Comparison of ENCODE assay signal across 27 mouse cellular contexts in the genomic region with DNA sequence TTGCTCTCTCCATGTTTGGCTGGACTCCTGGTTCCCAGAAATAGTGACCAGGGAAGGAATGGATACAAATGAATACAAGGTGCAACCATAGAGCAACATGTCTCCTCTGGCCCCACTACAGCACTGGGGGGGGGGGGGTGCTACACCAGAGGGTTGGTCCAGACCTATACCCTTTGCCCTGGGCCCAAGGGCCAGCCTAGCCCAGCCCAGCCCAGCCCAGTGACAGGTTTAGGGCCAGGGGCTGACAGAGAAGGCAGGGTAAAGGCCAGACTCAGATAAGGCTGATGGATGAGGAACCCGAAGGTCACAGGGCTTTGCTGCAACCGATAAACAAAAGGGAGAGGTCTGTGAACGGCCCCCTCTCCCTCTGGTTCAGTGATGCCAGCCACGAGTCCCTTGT. TPM values are rescaled to one million over a fixed set of nuclear protein-coding genes. Genes with fewer than 3 reads are reported as not detected.
A peak's percentile ranks its signal among the peaks of the same experiment; 100 is the strongest.
DNase-seq lines count a peak whose midpoint lies in the region; ATAC-seq and TF ChIP-seq lines count a peak whose summit lies in the region.
"Had no signal": no experiment of that assay in that cellular context is flagged by ENCODE, and none has a peak within 500 bp of the region (broad histone marks: within the 10 kb centered on the region; RNA-seq: fewer than 3 reads in every experiment).

No protein-coding gene starts in this region.

- H3K4me2 ChIP-seq in liver, embryonic 12.5 days = no peak overlapping the region
- H3K4me2 ChIP-seq in intestine, postnatal 0 days (replicated peaks; ENCODE audit: low read depth) = 0 out of 2 replicates have a peak overlapping the region, but pooled peaks have one; percentile 46
- H3K4me2 ChIP-seq in lung, postnatal 0 days (replicated peaks; ENCODE audit: low read depth, low read length) = no peak overlapping the region
- H3K4me2 ChIP-seq: embryonic facial prominence, embryonic 13.5 days; embryonic facial prominence, embryonic 15.5 days; forebrain, embryonic 12.5 days had no signal

- no peaks in the 10 kb centered on the region for H3K36me3 ChIP-seq in liver, embryonic 12.5 days
- no peaks in the 10 kb centered on the region; the same call in 1 of the 2 replicates for H3K36me3 ChIP-seq in intestine, postnatal 0 days (ENCODE audit: control insufficient read depth, insufficient read depth)
- peaks cover 3% of the 10 kb centered on the region; the same call in 1 of the 2 replicates for H3K36me3 ChIP-seq in lung, postnatal 0 days (ENCODE audit: insufficient read depth, low read length)
- H3K36me3 ChIP-seq: embryonic facial prominence, embryonic 13.5 days; embryonic facial prominence, embryonic 15.5 days; G1E had no signal

- 25% methylated on average over 4 of the region's 4 CpGs for WGBS in liver, embryonic 12.5 days (ENCODE audit: insufficient replicate concordance)
- 22% methylated on average over 4 of the region's 4 CpGs for WGBS in intestine, postnatal 0 days
- 24% methylated on average over 3 of the region's 4 CpGs for WGBS in lung, postnatal 0 days

- H3K27me3 ChIP-seq in liver, embryonic 12.5 days (replicated peaks) = peaks cover 88% of the 10 kb centered on the region
- 0 out of 2 replicates have a peak, but pooled peaks cover 4% of the 10 kb centered on the region for H3K27me3 ChIP-seq in intestine, postnatal 0 days (replicated peaks; ENCODE audit: control insufficient read depth, insufficient read depth, low read length)
- 0 out of 2 replicates have a peak, but pooled peaks cover 4% of the 10 kb centered on the region for H3K27me3 ChIP-seq in lung, postnatal 0 days (replicated peaks; ENCODE audit: insufficient read depth, low read length)
- H3K27me3 ChIP-seq: Patski had no signal

- no peak for TF ChIP-seq CTCF in intestine, postnatal 0 days (IDR thresholded peaks at IDR 0.05; ENCODE audit: low read depth)
- no peak for TF ChIP-seq CTCF in lung, postnatal 0 days (IDR thresholded peaks at IDR 0.05)

- H3K4me3 ChIP-seq in liver, embryonic 12.5 days = no peak overlapping the region
- no peak overlapping the region for H3K4me3 ChIP-seq in intestine, postnatal 0 days (ENCODE audit: low read depth, low read length)
- H3K4me3 ChIP-seq in lung, postnatal 0 days (ENCODE audit: low read depth, low read length) = no peak overlapping the region
- H3K4me3 ChIP-seq: embryonic facial prominence, embryonic 13.5 days; embryonic facial prominence, embryonic 15.5 days; erythroblast, embryonic 14.5 days; forebrain, embryonic 10.5 days; forebrain, embryonic 12.5 days had no signal

- H3K9me3 ChIP-seq in liver, embryonic 12.5 days (replicated peaks) = no peaks in the 10 kb centered on the region
- H3K9me3 ChIP-seq in intestine, postnatal 0 days (ENCODE audit: control insufficient read depth) = no peaks in the 10 kb centered on the region
- H3K9me3 ChIP-seq in lung, postnatal 0 days (ENCODE audit: low read length) = no peaks in the 10 kb centered on the region
- H3K9me3 ChIP-seq: embryonic facial prominence, embryonic 13.5 days; embryonic facial prominence, embryonic 15.5 days; forebrain, embryonic 10.5 days; forebrain, embryonic 12.5 days; G1E had no signal

- H3K27ac ChIP-seq in liver, embryonic 12.5 days = no peak overlapping the region
- peak overlapping the region; percentile 82 for H3K27ac ChIP-seq in intestine, postnatal 0 days (ENCODE audit: low read depth, low read length)
- H3K27ac ChIP-seq in lung, postnatal 0 days (ENCODE audit: low read length) = no peak overlapping the region
- H3K27ac ChIP-seq: embryonic facial prominence, embryonic 13.5 days; embryonic facial prominence, embryonic 15.5 days; forebrain, embryonic 10.5 days; forebrain, embryonic 12.5 days had no signal

- ATAC-seq in liver, embryonic 12.5 days = peak; percentile 46; the same call in 1 of the 2 replicates
- peak; percentile 68 for ATAC-seq in intestine, postnatal 0 days
- ATAC-seq in lung, postnatal 0 days = no peak
- ATAC-seq: CD4-positive, CD25-positive, alpha-beta regulatory T cell, adult 4 months; forebrain, embryonic 14.5 days; forebrain, embryonic 16.5 days; Patski had no signal

- no peak for DNase-seq in liver
- no peak for DNase-seq in lung, postnatal 0 days (ENCODE audit: low spot score)
- no peak for DNase-seq in T-cell, adult 2 months (ENCODE audit: low spot score)
- DNase-seq: adrenal gland, adult 2 months; adrenal gland, postnatal 10 days; adrenal gland, postnatal 25 days; B cell, adult 2 months; cerebellum, adult 11 months; cerebellum, adult 18-20 months; cerebellum, adult 8-10 months; cerebellum, adult 9-11 months; cerebellum, postnatal 14 days; cerebellum, postnatal 36 days; embryo, embryonic 11 days had no signal

- no peak overlapping the region for H3K9ac ChIP-seq in liver, embryonic 12.5 days
- H3K9ac ChIP-seq in intestine, postnatal 0 days (ENCODE audit: low read depth, low read length) = no peak overlapping the region
- no peak overlapping the region for H3K9ac ChIP-seq in lung, postnatal 0 days (replicated peaks; ENCODE audit: low read depth)
- H3K9ac ChIP-seq: embryonic facial prominence, embryonic 13.5 days; embryonic facial prominence, embryonic 15.5 days; forebrain, embryonic 12.5 days had no signal

- TF ChIP-seq EP300 in lung, postnatal 0 days (IDR thresholded peaks at IDR 0.05) = no peak

- H3K4me1 ChIP-seq in liver, embryonic 12.5 days = peaks cover 16% of the 10 kb centered on the region
- peaks cover 3% of the 10 kb centered on the region; the same call in 1 of the 2 replicates for H3K4me1 ChIP-seq in intestine, postnatal 0 days (replicated peaks; ENCODE audit: control insufficient read depth, insufficient read depth, low read length)
- H3K4me1 ChIP-seq in lung, postnatal 0 days (ENCODE audit: insufficient read depth, low read depth, low read length) = no peaks in the 10 kb centered on the region
- H3K4me1 ChIP-seq: forebrain, embryonic 12.5 days had no signal

RNA-seq across cellular contexts. Expression of a gene that starts 15.4 kb away (rescaled TPM):
- not detected in 2 replicates for polyA plus RNA-seq in liver, embryonic 12.5 days (2016; fragmentation: Nextera tagmentation; extraction: Ambion mirVana)
- polyA plus RNA-seq in intestine, postnatal 0 days (2015; fragmentation: Nextera tagmentation; extraction: Ambion mirVana) = 2.3 and 4.3 TPM in 2 replicates
- polyA plus RNA-seq in lung, postnatal 0 days (2015; fragmentation: Nextera tagmentation; extraction: Ambion mirVana) = not detected in 2 replicates
- polyA plus RNA-seq: CD4-positive, CD25-positive, alpha-beta regulatory T cell, adult 4 months; embryonic facial prominence, embryonic 11.5 days; embryonic facial prominence, embryonic 13.5 days; erythroblast, embryonic 14.5 days; forebrain, embryonic 10.5 days; forebrain, embryonic 12.5 days; G1E; Patski had no signal

RNA-seq across cellular contexts. Expression of a gene that starts 17.6 kb away (rescaled TPM):
- 1.8 TPM in 2 replicates for polyA plus RNA-seq in liver, embryonic 12.5 days (2016; fragmentation: Nextera tagmentation; extraction: Ambion mirVana)
- 10.8 and 12.1 TPM in 2 replicates for polyA plus RNA-seq in intestine, postnatal 0 days (2015; fragmentation: Nextera tagmentation; extraction: Ambion mirVana)
- 16.0 and 17.9 TPM in 2 replicates for polyA plus RNA-seq in lung, postnatal 0 days (2015; fragmentation: Nextera tagmentation; extraction: Ambion mirVana)
- polyA plus RNA-seq: erythroblast, embryonic 14.5 days had no signal

RNA-seq across cellular contexts. Expression of a gene that starts 28.1 kb away (rescaled TPM):
- 0.25 and 0.32 TPM in 2 replicates for polyA plus RNA-seq in liver, embryonic 12.5 days (2016; fragmentation: Nextera tagmentation; extraction: Ambion mirVana)
- 0.05 and 0.09 TPM in 2 replicates for polyA plus RNA-seq in intestine, postnatal 0 days (2015; fragmentation: Nextera tagmentation; extraction: Ambion mirVana)
- not detected in 2 replicates for polyA plus RNA-seq in lung, postnatal 0 days (2015; fragmentation: Nextera tagmentation; extraction: Ambion mirVana)
- polyA plus RNA-seq: CD4-positive, CD25-positive, alpha-beta regulatory T cell, adult 4 months; embryonic facial prominence, embryonic 11.5 days; embryonic facial prominence, embryonic 13.5 days; erythroblast, embryonic 14.5 days; forebrain, embryonic 10.5 days; forebrain, embryonic 12.5 days; forebrain, embryonic 14.5 days; G1E had no signal

RNA-seq across cellular contexts. Expression of a gene that starts 31.7 kb away (rescaled TPM):
- polyA plus RNA-seq in liver, embryonic 12.5 days (2016; fragmentation: Nextera tagmentation; extraction: Ambion mirVana) = 4.2 TPM in 2 replicates
- polyA plus RNA-seq in intestine, postnatal 0 days (2015; fragmentation: Nextera tagmentation; extraction: Ambion mirVana) = 3.5 and 3.9 TPM in 2 replicates
- 14.0 and 15.8 TPM in 2 replicates for polyA plus RNA-seq in lung, postnatal 0 days (2015; fragmentation: Nextera tagmentation; extraction: Ambion mirVana)
- polyA plus RNA-seq: CD4-positive, CD25-positive, alpha-beta regulatory T cell, adult 4 months; G1E had no signal

RNA-seq across cellular contexts. Expression of a gene that starts 43.0 kb away (rescaled TPM):
- not detected in 2 replicates for polyA plus RNA-seq in liver, embryonic 12.5 days (2016; fragmentation: Nextera tagmentation; extraction: Ambion mirVana)
- 0.05 TPM in 1 of 2 replicates, not detected in the other for polyA plus RNA-seq in intestine, postnatal 0 days (2015; fragmentation: Nextera tagmentation; extraction: Ambion mirVana)
- polyA plus RNA-seq in lung, postnatal 0 days (2015; fragmentation: Nextera tagmentation; extraction: Ambion mirVana) = not detected in 2 replicates
- polyA plus RNA-seq: adrenal gland, adult 2 months; CD4-positive, CD25-positive, alpha-beta regulatory T cell, adult 4 months; embryonic facial prominence, embryonic 11.5 days; erythroblast, embryonic 14.5 days; forebrain, embryonic 12.5 days; forebrain, embryonic 14.5 days; G1E; Patski had no signal
